Mouse (Mus musculus) embryo, embryonic 11 days (tissue): ENCODE measurements around the gene Rab44.
A peak's percentile ranks its signal among the peaks of the same experiment; 100 is the strongest.

ENCODE experiments used
- DNase-seq: peaks from one replicate; pipeline ENCODE4 v3.0.0-alpha.2; 2015

Rab44 gene

DNA sequence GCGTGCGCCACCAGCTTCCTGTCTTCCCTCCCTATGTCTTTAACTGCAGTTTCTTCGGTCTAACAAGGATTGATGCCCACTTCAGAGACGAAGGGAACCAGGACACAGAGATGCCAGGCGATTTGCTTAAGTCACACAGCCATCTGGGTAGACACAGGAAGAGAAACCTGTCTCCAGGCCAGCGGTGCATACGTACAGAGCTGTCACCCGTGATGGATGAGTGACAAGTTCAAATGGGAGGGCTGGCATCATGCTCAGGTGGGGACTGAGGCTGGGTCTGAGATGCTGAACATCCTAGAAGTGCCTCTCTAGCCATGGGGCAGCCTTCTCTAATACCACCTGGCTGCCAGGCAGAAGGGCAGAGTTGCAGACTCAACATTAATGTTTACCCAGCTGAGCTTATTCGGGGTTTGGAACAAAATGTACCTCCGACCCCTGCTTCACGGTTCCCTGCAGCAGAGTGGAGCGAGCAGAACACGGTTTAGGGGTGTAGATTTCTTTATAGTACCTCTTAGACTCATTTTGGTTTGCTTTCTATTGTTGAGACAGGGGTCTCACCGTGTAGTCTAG lies 56.6 kb downstream of the Rab44 start:
- DNase-seq: no peak

DNA sequence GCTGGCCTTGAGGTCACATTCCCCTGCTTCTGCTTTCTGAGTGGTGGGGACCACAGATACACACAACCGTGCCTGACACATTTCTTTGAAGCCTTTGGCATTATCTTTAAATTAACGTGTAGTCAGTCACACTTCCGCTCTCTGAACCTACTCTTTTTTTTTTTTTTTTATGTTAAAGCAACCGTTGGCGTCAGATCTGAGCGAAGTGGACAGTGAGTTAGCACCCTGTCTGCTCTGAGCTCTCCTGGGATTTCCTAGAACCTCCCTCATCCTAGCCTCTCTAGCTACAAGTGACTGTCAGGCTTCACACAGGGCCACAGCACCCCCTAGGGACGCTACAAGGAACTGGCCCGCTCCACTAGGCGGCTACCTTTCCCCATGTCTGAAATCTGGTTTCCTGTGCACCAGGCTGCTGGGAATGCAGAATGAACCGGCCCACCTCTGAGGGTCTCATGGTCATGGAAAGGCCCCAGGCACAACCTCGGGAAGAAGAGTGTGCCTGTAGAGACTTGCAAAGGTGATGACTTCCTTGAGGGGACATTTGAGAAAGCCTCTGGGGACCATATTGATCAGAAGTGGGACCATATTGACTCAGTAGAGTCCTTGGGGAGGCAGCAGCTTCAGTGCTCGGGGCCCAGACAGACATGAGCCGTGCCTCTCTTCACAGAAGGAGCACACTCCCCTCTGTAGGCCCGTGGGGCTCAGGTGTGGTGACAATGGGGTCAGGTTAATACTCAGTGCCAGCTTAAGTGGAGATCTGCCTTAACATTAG lies 57.2 kb downstream of the Rab44 start:
- DNase-seq: peak; percentile 85

DNA sequence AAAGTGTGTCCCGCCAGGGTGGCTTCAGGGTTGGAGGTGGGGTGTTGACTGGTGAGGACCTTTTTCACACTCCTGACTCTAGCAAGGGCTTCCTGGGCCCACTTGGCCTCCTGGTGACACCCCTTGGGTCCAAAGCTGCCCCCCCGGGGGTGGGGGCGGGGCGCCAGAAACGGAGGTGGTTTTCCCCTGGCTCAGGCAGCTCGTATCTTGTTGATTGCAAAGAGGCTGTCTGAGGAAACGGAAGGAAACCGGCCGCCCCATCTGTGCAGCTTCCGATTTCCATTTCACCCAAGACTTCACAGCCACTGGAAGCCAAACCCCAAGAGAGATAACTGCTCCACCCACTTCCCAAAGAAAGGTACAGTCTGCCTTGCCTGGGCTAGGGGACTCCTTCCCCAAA lies 58.1 kb downstream of the Rab44 start:
- DNase-seq: no peak

DNA sequence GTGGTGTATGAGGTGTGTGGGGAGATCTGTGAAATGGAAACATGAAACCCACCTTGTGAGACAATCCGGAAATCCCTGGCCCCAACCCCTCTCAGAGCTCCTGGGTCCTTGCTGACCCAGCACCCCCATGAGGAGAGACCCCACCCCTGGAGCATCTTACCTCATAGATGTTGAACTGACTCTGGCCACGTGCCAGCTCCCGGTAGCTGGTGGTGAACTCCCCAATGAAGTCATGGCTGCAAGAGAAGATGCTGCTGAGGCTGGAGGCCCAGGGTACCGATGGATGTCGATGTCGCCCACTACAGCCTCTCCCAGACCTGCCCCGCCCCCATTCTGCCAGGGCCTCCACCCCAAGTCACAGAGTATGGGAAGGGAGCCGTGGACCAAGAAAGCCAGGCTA lies 59.2 kb downstream of the Rab44 start:
- DNase-seq: no peak

DNA sequence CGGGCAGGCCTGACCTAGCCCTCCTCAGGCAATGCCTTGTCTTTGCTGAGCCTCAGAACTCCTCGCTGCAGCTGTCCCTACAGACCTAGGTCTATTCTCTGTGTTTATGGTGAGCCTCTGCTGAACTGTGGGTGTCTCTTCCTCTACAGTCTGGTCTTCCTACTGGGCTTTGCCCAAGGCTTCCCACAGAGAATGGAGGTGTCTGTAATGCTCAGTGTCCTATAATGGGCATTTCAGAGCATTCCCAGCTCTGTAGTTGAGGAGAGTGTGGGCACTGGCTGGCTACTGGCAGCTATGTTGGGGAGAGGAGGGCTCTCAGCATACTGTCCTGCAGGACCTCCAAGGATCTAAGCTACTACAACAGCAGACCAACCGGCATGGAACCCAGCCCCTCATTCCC lies 61.7 kb downstream of the Rab44 start:
- DNase-seq: no peak

DNA sequence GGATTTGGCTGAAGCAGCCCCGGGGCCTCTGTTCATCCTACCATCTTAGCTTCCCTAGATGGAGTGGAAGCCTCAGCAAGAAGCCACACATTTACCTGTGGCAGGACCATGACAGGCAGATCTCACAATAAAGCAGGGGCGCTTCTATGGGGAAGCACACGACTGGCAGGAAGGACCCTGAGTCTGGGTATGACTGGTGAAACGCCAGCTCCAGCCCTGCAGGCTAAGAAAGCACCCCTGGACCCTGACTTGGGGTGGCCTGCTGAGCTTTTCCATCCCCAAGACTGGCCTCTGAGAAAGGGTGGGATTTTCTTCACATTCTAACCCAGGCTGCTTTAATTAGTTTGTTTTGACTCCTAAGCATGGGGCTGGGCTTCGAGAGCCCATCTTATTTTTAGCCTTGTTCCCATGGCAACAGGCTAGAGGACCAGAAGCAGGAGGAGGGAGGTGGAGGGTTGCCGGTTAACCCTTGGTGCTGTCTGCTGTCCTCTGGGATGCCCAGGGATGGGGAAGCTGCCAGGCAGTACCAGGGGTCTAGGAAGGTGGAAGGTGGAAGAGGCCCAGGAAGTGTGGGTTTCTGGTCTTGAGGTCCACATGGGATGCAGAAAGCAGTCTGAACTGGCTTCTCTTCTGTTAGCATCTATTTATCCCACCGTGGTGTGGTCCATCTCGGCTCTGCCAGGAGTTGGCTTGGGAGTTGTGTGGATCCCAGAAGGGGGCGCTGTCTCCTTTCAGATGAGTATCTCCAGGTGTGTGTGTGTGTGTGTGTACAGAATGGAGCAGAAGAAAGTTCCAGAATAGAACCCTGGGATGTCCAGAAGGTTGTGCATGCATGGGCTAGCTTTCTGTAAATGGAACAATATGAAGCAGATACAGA lies 62.7 kb downstream of the Rab44 start:
- peak; percentile 84 for DNase-seq

DNA sequence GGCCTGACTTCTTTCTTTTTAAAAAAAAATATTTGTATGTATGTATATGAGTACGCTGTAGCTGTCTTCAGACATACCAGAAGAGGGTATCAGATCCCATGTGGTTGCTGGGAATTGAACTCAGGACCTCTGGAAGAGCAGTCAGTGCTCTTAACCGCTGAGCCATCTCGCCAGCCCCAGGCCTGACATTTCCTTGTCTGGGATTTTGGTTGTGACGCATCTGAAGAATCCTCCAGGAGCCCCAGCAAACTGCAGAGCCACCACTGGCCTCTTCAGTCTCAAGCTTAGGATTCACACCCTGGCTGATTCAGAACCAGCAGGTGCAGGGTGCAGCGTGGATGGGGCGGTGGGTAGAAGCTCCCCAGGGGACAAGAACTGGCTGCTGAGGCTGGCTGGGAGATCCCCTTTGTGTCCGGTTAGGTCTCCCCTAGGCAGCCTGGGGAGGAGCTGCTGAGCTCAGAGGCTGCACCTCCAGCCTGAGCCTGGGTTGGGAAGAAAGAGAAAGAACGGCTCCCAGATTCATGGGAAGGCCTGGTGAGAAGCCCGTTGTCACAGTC lies 64.6 kb downstream of the Rab44 start:
- no peak for DNase-seq

DNA sequence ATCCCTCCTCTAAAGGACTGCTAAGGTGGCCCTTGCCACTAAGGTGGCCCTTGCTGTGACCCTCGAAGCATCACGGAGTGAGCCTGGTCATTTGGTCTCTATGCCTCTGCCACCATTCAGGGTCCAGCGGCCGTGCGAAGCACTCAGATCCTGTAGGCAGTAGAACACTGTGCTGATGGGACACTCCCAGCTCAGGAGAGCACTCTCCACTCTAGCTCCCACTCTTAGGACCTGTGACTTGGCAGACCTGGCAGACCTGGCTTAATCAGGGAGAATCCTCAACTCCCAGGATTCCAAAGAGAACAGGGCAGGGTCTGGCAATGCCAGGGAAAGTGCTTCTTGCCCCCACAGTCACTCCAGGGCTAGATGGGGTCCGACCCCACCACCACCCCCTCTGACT lies 66.0 kb downstream of the Rab44 start:
- DNase-seq: no peak

DNA sequence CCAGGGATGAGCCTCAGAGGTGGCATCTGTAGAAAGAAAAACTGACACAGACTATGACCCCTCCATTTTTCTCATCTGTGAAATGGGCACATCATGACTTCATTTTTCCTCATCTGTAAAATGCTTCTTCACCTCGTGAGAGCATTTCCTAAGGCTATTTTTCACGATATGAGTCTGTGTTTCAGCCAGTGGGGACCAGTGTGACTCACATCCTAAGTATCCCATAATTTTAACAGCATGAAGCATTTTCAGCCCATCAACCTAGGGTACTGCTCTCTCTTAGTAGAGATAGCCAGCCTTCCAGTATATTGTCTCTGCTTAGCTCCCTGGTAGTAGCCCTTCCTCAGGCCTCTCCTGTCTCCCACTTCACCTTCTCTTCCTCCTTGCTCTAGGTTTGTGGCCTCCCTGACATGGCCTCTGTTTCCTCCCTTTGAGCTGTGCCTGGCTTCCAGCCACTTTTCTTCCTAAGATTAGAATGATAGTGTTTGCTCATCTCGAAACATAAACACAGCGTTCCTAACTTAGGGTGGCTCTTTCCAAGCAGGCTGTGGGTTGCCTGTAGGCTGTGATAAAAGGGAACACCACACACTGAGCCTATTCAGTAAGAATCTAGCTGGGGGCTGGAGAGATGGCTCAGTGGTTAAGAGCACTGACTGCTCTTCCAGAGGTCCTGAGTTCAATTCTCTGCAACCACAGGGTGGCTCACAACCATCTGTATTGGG lies 66.6 kb downstream of the Rab44 start:
- no peak for DNase-seq

DNA sequence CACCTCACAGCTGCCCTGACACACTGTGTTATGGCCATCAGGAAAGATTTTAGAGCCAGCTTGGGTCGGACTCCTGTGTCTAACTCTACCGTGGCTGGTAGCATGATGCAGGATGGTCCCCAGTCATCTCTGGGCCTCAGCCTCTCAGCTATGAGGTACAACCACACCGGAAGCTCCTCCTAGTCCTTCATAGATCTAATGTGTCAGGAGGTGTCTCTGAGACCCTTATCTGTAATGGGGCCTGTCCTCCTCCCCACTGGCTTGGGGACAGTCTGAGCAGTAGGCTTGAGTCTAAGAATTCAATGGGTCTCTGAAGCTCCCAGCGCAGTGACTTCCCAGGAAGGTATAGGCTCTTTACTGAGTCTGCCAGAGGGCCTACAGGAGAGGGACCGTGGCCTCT lies 67.8 kb downstream of the Rab44 start:
- no peak for DNase-seq

DNA sequence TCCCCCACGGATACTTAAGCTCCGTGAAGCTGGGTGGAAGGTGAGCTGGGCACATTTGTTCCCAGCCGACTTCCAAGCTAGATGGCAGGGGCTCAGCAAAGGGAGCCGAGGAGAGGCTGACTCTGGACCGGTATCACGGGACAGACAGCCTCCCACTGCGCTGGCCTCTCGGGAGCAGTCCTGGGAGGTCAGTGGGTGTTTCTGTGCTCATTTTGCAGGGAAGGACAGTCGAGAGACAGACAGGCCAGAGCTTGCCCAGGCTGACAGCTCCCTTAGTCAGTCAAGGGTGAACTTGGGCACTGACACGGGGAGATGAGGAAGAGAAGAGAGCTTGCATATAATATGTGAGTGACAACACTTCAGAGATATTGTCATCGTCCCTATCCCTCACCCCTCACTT lies 69.2 kb downstream of the Rab44 start:
- no peak for DNase-seq

DNA sequence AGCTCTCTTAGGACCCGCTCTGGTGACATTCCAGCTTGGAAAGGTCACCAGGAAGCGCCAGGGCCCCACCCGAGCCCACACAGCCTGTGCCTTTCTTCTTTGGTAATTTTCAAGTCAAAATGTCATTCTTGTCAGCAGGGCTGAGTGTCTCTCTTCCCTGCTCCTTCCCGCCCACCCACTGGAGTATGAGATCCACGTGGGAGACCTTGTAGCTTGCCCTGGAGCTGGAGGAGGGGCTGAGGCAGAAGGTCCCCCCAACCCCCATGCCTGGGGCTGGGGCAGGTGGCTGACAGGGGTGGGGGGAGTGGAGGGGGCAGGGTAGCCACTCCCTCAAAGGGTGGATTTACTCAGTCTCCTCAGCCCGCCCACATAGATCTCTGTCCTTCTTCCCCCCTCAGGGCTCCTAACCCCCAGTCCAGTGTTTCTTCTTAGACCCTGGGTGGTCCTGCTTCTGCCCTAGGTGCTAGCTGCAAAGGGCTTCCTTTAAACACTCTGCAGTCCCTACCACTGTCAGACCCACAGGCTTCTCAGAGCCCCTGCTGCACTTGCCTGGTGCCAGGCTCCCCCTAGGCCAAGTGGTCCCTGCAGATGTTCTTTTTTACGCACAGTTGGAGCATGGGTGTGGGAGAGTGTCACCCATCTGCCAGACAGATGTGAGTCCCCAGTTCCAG lies 71.6 kb downstream of the Rab44 start:
- peak; percentile 34 for DNase-seq

DNA sequence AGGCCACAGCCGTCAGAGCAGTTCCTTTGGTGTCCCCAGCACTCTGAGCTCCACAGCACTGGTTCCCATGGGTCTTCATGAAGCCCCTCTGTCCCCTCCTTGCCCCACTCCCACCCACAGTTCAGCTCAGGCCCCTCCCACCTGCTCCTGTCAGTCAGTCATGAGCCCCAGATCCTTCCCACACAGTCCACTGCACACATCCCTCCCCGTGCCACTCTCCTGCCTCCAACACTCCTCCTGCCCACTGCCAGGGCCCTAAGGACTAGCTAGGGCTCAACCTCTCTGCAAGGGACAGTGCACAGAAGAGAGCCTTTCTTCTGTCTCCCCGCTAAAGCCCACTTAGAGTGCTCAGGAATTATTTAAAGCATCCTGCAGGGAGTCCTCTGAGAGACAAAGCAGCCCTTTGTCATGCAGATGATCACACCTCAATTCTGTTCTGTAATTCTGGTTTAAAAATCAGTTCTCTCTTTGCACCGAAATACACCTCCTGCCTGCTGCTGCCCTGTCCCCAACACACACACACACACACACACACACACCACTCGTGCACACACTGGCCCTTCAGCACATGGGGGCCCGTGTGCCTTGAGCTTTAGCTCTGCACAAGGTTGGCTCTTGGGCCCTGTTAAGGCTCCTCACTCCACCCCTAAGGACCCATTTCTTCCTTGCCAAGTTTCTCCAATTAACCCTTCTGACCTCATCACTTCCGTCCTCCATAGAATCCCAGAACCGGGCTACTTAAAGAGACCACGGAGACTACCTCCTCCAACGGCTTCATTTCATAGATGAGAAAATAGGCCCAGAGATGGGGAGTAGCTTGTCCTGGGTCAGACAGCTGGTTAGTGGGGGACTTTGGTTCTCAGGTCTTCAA lies 73.3 kb downstream of the Rab44 start:
- peak; percentile 40 for DNase-seq

DNA sequence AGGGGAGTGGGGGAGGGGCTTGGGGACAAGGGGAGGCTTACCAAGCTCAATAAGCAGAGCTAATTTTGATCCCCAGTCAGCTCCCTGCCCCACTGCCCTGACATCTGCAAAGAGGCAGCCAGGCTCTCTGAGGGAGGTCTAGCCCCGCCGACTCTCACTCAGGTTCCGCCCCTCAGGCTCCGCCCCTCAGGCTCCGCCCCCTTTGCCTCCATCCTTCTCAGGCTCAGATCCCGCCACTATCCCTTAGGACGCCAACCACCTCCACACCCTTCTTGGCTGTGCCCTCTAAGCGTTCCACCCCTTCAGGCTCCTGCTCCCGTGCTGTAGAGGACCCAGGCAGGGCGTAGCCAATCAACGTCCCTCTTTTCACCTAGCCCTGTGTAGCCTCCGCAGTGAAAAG lies 75.0 kb downstream of the Rab44 start:
- DNase-seq: peak; percentile 83

DNA sequence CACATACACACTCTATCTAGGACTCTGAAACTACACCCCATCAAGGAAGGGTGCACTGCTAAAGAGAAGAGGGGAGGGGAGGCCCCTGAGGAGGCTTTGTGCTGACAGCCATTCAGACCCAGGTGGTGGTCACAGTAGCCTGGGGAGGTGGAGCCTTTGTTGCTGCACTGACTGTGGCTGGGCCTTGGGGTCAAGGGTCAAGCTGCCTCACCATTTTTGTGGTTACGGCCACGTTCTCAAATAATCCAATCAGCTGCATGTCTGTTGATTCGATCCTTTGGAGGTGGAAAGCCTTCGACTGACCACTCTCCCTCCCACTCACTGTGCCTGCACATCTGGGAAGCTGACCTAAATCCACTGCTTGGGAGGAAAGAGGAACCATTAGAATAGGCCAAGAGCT lies 81.6 kb downstream of the Rab44 start:
- DNase-seq: peak; percentile 51
